Mouse (Mus musculus) erythroblast, embryonic 14.5 days (primary cell): ENCODE data around the gene Arid5b. TPM values are rescaled to one million over a fixed set of nuclear protein-coding genes. Genes with fewer than 3 reads are reported as not detected.

Experiments
- H3K27me3 ChIP-seq: 2 replicates; pipeline ENCODE4 v1.6.1; 2012; ENCODE audit warnings: inconsistent platforms; ENCODE audit not compliant: control insufficient read depth
- H3K36me3 ChIP-seq: 2 replicates; pipeline ENCODE4 v1.6.1; 2012; ENCODE audit warnings: mild to moderate bottlenecking, inconsistent platforms; ENCODE audit not compliant: control insufficient read depth
- H3K4me1 ChIP-seq: 2 replicates; pipeline ENCODE4 v1.6.1; 2012; ENCODE audit warnings: inconsistent platforms; ENCODE audit not compliant: control insufficient read depth
- H3K4me3 ChIP-seq: replicated peaks from 2 replicates; pipeline ENCODE3; 2012; ENCODE audit warnings: moderate library complexity, mild to moderate bottlenecking, inconsistent platforms
- H3K9me3 ChIP-seq: 2 replicates; pipeline ENCODE4 v1.6.1; 2012; ENCODE audit warnings: low read length, inconsistent platforms, mixed read lengths; ENCODE audit not compliant: control insufficient read depth
- GATA1 ChIP-seq: IDR thresholded peaks from 2 replicates; pipeline ENCODE4 v1.6.1; 2012; ENCODE audit warnings: low read length, inconsistent platforms, mixed read lengths
- TAL1 ChIP-seq: IDR thresholded peaks from 3 replicates; pipeline ENCODE4 v1.6.1; 2012; ENCODE audit warnings: low read length, inconsistent platforms, mixed read lengths
- polyA plus RNA-seq: library from polyadenylated mRNA; stranded (reverse); fragments of >175 nt; gene quantifications from 2 replicates; pipeline ENCODE4 v1.2.3, GENCODE M21; 2012

The Arid5b gene
- polyA plus RNA-seq, 1 experiment: 0.01 TPM

GRCm38 (mm10) chr10:68301013-68301412 is 22.5 kb upstream of the Arid5b start:
- TF ChIP-seq TAL1 (no peak), GATA1 (no peak)
- H3K9me3 ChIP-seq: no peaks in the 10 kb centered on the region
- no peaks in the 10 kb centered on the region for H3K4me1 ChIP-seq
- no peak overlapping the region for H3K4me3 ChIP-seq
- H3K27me3 ChIP-seq: no peaks in the 10 kb centered on the region
- no peaks in the 10 kb centered on the region for H3K36me3 ChIP-seq

- H3K36me3 ChIP-seq: no peaks in the 10 kb centered on the region
- no peaks in the 10 kb centered on the region for H3K27me3 ChIP-seq
- no peak overlapping the region for H3K4me3 ChIP-seq
- no peaks in the 10 kb centered on the region for H3K4me1 ChIP-seq
- TF ChIP-seq GATA1 (no peak), TAL1 (no peak)
- H3K9me3 ChIP-seq: no peaks in the 10 kb centered on the region
Measured at GRCm38 (mm10) chr10:68289465-68289864, 10.9 kb upstream of the Arid5b start.

GRCm38 (mm10) chr10:68282466-68283391 is 4.2 kb upstream of the Arid5b start:
- Histone ChIP-seq H3K9me3 (no peaks in the 10 kb centered on the region), H3K4me1 (peaks cover 8% of the 10 kb centered on the region), H3K36me3 (no peaks in the 10 kb centered on the region), H3K27me3 (peaks cover 47% of the 10 kb centered on the region), H3K4me3 (peak overlapping the region; percentile 51)
- no peak for TF ChIP-seq TAL1
- TF ChIP-seq GATA1: no peak

- H3K27me3 ChIP-seq: peaks cover 57% of the 10 kb centered on the region
- TF ChIP-seq TAL1: no peak
Measured at GRCm38 (mm10) chr10:68281775-68282106, 3.2 kb upstream of the Arid5b start.

GRCm38 (mm10) chr10:68281076-68281774 is 2.7 kb upstream of the Arid5b start:
- TF ChIP-seq GATA1 (no peak), TAL1 (no peak)
- H3K36me3 ChIP-seq: no peaks in the 10 kb centered on the region
- no peaks in the 10 kb centered on the region for H3K9me3 ChIP-seq
- peaks cover 62% of the 10 kb centered on the region for H3K27me3 ChIP-seq
- peaks cover 18% of the 10 kb centered on the region for H3K4me1 ChIP-seq
- H3K4me3 ChIP-seq: no peak overlapping the region

More at GRCm38 (mm10) chr10:68281775-68282106, 3.2 kb upstream of the Arid5b start:
- Histone ChIP-seq H3K4me1 (peaks cover 13% of the 10 kb centered on the region), H3K4me3 (no peak overlapping the region), H3K36me3 (no peaks in the 10 kb centered on the region), H3K9me3 (no peaks in the 10 kb centered on the region)

- peaks cover 19% of the 10 kb centered on the region for H3K4me1 ChIP-seq
- peak overlapping the region; percentile 56 for H3K4me3 ChIP-seq
- peaks cover 73% of the 10 kb centered on the region for H3K27me3 ChIP-seq
- H3K9me3 ChIP-seq: no peaks in the 10 kb centered on the region
- H3K36me3 ChIP-seq: no peaks in the 10 kb centered on the region
- TF ChIP-seq GATA1: no peak
- TF ChIP-seq TAL1: no peak
Measured at GRCm38 (mm10) chr10:68279516-68280501, 1.3 kb upstream of the Arid5b start.

GRCm38 (mm10) chr10:68277671-68278151 is 829 bp downstream of the Arid5b start:
- Histone ChIP-seq H3K27me3 (peaks cover 70% of the 10 kb centered on the region), H3K4me3 (peak overlapping the region; percentile 62), H3K4me1 (peaks cover 15% of the 10 kb centered on the region)

GRCm38 (mm10) chr10:68276976-68277441 is 1.5 kb downstream of the Arid5b start:
- H3K9me3 ChIP-seq: no peaks in the 10 kb centered on the region
- TF ChIP-seq GATA1 (no peak), TAL1 (no peak)
- H3K4me1 ChIP-seq: peaks cover 14% of the 10 kb centered on the region
- H3K4me3 ChIP-seq: peak overlapping the region; percentile 62
- H3K27me3 ChIP-seq: peaks cover 68% of the 10 kb centered on the region
- no peaks in the 10 kb centered on the region for H3K36me3 ChIP-seq

More at GRCm38 (mm10) chr10:68277671-68278151, 829 bp downstream of the Arid5b start:
- no peaks in the 10 kb centered on the region for H3K36me3 ChIP-seq
- no peaks in the 10 kb centered on the region for H3K9me3 ChIP-seq
- TF ChIP-seq TAL1 (no peak), GATA1 (no peak)
